Mouse (Mus musculus) ES-E14 (cell line): Measurements from ENCODE around the gene Arnt2.

ENCODE experiments used
- HCFC1 ChIP-seq: IDR thresholded peaks from 2 replicates; pipeline ENCODE4 v1.6.1; 2012; ENCODE audit warnings: low read length, inconsistent platforms, borderline replicate concordance; ENCODE audit not compliant: insufficient read depth
- MAFK ChIP-seq: IDR thresholded peaks from 2 replicates; pipeline ENCODE4 v1.6.1; 2014; ENCODE audit warnings: mild to moderate bottlenecking, low read depth, low read length, inconsistent platforms; ENCODE audit not compliant: insufficient read depth
- ZNF384 ChIP-seq: IDR thresholded peaks from 2 replicates; pipeline ENCODE4 v1.6.1; 2012; ENCODE audit warnings: low read depth, low read length, inconsistent platforms

DNA sequence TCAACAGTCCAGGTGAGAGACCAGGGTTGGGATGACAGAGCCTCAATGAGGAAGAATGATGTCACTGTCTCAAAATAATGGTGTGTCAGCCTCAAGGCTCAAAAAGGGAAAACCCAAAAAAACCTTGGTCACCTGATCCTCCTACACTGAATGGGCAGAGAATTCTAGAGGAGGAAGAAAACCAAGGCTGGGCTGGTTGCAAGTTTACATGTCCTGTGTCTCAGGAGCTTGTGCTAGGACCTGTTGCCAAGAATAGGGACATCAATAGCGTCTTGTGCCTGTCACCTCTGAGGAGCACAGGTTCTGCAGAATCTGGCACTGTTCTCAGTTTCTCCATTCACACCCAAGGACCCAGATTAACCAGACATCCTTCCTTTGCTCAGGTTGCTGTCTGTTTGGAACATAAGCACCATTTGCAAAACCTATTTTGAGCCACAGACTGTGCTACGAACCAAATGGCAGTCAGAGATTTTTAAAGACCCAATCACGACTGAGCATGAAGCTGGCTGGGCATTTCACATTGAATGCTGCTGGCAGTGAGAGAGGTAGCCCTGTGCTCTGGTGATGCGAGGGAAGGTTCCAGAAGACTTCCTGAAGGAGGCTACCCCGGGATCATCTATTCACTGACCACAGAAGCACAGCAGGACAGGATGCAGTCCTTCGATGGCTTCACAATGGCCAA is 38.9 kb downstream of the Arnt2 start:
- TF ChIP-seq HCFC1, result no peak
- no peak for TF ChIP-seq MAFK
- no peak for TF ChIP-seq ZNF384
